Mouse (Mus musculus) CH12.LX (cell line): ENCODE data around the gene Ddx47. TPM values are rescaled to one million over a fixed set of nuclear protein-coding genes. Genes with fewer than 3 reads are reported as not detected.

Source experiments
- DNase-seq: peaks from one replicate; pipeline ENCODE4 v3.0.0-alpha.2; 2013; ENCODE audit errors: extremely low read depth
- H3K27ac ChIP-seq: 2 replicates; pipeline ENCODE4 v1.5.1; 2012; ENCODE audit warnings: low read depth, mild to moderate bottlenecking, control low read depth, moderate library complexity; ENCODE audit not compliant: insufficient read depth
- H3K27me3 ChIP-seq: replicated peaks from 2 replicates; pipeline ENCODE3; 2012; ENCODE audit warnings: inconsistent platforms
- H3K36me3 ChIP-seq, 2 experiments: replicated peaks in 1 of 2; 2 replicates each; pipeline versions ENCODE3 to v1.6.1; 2012; ENCODE audit warnings: inconsistent platforms in 1 of 2, low read length in 1 of 2, mild to moderate bottlenecking in 1 of 2, mixed read lengths in 1 of 2, moderate library complexity in 1 of 2; ENCODE audit not compliant: control insufficient read depth in 1 of 2, insufficient read depth in 1 of 2
- H3K4me1 ChIP-seq, 2 experiments: 2 replicates each; pipeline ENCODE4 v1.6.1; 2012; ENCODE audit warnings: inconsistent platforms in 1 of 2, moderate library complexity in 1 of 2; ENCODE audit not compliant: insufficient read depth in 2 of 2, control insufficient read depth in 1 of 2
- H3K4me2 ChIP-seq: 2 replicates; pipeline ENCODE4 v1.6.1; 2012; ENCODE audit warnings: low read depth, mild to moderate bottlenecking, control low read depth; ENCODE audit not compliant: poor library complexity, insufficient read depth, severe bottlenecking
- H3K4me3 ChIP-seq, 3 experiments: fragments of 150-350 bp in 1 of 3; sonication (generic) in 1 of 3; replicated peaks in 1 of 3; 2 replicates each; pipeline versions ENCODE3 to v1.5.1; 2011 to 2012; ENCODE audit warnings: low read depth in 2 of 3, low read length in 2 of 3, mild to moderate bottlenecking in 2 of 3, moderate library complexity in 2 of 3, control low read depth in 1 of 3, improper control_type of control experiment in 1 of 3, inconsistent platforms in 1 of 3, mixed read lengths in 1 of 3; ENCODE audit not compliant: poor library complexity in 1 of 3
- H3K79me2 ChIP-seq: replicated peaks from 2 replicates; pipeline ENCODE4 v1.6.1; 2012; ENCODE audit warnings: mild to moderate bottlenecking, moderate library complexity; ENCODE audit not compliant: control insufficient read depth, poor library complexity, insufficient read depth, severe bottlenecking; ENCODE audit errors: extremely low read depth
- H3K9ac ChIP-seq: 2 replicates; pipeline ENCODE4 v1.6.1; 2012; ENCODE audit warnings: low read depth, mild to moderate bottlenecking, control low read depth, moderate library complexity; ENCODE audit not compliant: insufficient read depth
- H3K9me3 ChIP-seq: replicated peaks from 2 replicates; pipeline ENCODE3; 2012; ENCODE audit warnings: low read length, inconsistent platforms, mixed read lengths
- CHD1 ChIP-seq: IDR thresholded peaks from 2 replicates; pipeline ENCODE4 v1.6.1; 2012; ENCODE audit warnings: low read depth, low read length, improper control_type of control experiment, inconsistent platforms
- CTCF ChIP-seq, 2 experiments: IDR thresholded peaks in 1 of 2; conservative IDR thresholded peaks in 1 of 2; 2 replicates each; pipeline ENCODE4 v1.5.1; 2011 to 2012; ENCODE audit warnings: low read depth in 2 of 2, low read length in 2 of 2, improper control_type of control experiment in 1 of 2, inconsistent platforms in 1 of 2, mild to moderate bottlenecking in 1 of 2, moderate library complexity in 1 of 2
- ELF1 ChIP-seq: IDR thresholded peaks from 2 replicates; pipeline ENCODE4 v1.6.1; 2014; ENCODE audit warnings: low read depth, mild to moderate bottlenecking, inconsistent platforms, low read length, improper control_type of control experiment
- GABPA ChIP-seq: IDR thresholded peaks from 2 replicates; pipeline ENCODE4 v1.6.1; 2012; ENCODE audit warnings: low read depth, low read length, improper control_type of control experiment, inconsistent platforms; ENCODE audit not compliant: insufficient replicate concordance
- HCFC1 ChIP-seq: IDR thresholded peaks from 2 replicates; pipeline ENCODE4 v1.6.1; 2012; ENCODE audit warnings: low read depth, mild to moderate bottlenecking, inconsistent platforms, low read length, improper control_type of control experiment
- IRF4 ChIP-seq: IDR thresholded peaks from 2 replicates; pipeline ENCODE4 v1.6.1; 2014; ENCODE audit warnings: low read depth, mild to moderate bottlenecking, inconsistent platforms, low read length, improper control_type of control experiment
- JUN ChIP-seq: IDR thresholded peaks from 2 replicates; pipeline ENCODE4 v1.6.1; 2011; ENCODE audit warnings: low read depth, mild to moderate bottlenecking, low read length, improper control_type of control experiment, moderate library complexity; ENCODE audit not compliant: insufficient read depth
- KAT2A ChIP-seq: IDR thresholded peaks from 2 replicates; pipeline ENCODE4 v1.6.1; 2012; ENCODE audit warnings: low read length, improper control_type of control experiment, inconsistent platforms; ENCODE audit not compliant: insufficient replicate concordance
- MAX ChIP-seq: IDR thresholded peaks from 2 replicates; pipeline ENCODE4 v1.6.1; 2011; ENCODE audit warnings: low read length, improper control_type of control experiment
- MAZ ChIP-seq: IDR thresholded peaks from 2 replicates; pipeline ENCODE4 v1.6.1; 2012; ENCODE audit warnings: low read depth, mild to moderate bottlenecking, inconsistent platforms, low read length, improper control_type of control experiment, moderate library complexity
- MEF2A ChIP-seq: IDR thresholded peaks from 2 replicates; pipeline ENCODE4 v1.6.1; 2014; ENCODE audit warnings: low read depth, mild to moderate bottlenecking, inconsistent platforms, low read length, improper control_type of control experiment, borderline replicate concordance
- MXI1 ChIP-seq: IDR thresholded peaks from 2 replicates; pipeline ENCODE4 v1.6.1; 2011; ENCODE audit warnings: mild to moderate bottlenecking, low read depth, low read length, improper control_type of control experiment
- NELFE ChIP-seq: IDR thresholded peaks from 2 replicates; pipeline ENCODE4 v1.6.1; 2011; ENCODE audit warnings: low read depth, low read length, improper control_type of control experiment
- NRF1 ChIP-seq: IDR thresholded peaks from 2 replicates; pipeline ENCODE4 v1.6.1; 2014; ENCODE audit warnings: low read depth, mild to moderate bottlenecking, inconsistent platforms, low read length, improper control_type of control experiment, moderate library complexity
- PAX5 ChIP-seq: IDR thresholded peaks from 2 replicates; pipeline ENCODE4 v1.6.1; 2012; ENCODE audit warnings: low read length, inconsistent platforms, mixed read lengths
- POLR2A ChIP-seq: IDR thresholded peaks from 2 replicates; pipeline ENCODE4 v1.6.1; 2011; ENCODE audit warnings: low read depth, mild to moderate bottlenecking, improper control_type of control experiment, low read length
- RAD21 ChIP-seq: IDR thresholded peaks from 2 replicates; pipeline ENCODE4 v1.6.1; 2011; ENCODE audit warnings: low read depth, mild to moderate bottlenecking, low read length, improper control_type of control experiment, moderate library complexity
- SMC3 ChIP-seq: IDR thresholded peaks from 2 replicates; pipeline ENCODE4 v1.6.1; 2011; ENCODE audit warnings: low read depth, low read length, improper control_type of control experiment
- TBP ChIP-seq: conservative IDR thresholded peaks from 2 replicates; pipeline ENCODE4 v1.6.1; 2011; ENCODE audit warnings: low read depth, low read length, improper control_type of control experiment
- TCF12 ChIP-seq: IDR thresholded peaks from 2 replicates; pipeline ENCODE4 v1.6.1; 2014; ENCODE audit warnings: low read depth, mild to moderate bottlenecking, inconsistent platforms, low read length, improper control_type of control experiment
- UBTF ChIP-seq: IDR thresholded peaks from 2 replicates; pipeline ENCODE4 v1.6.1; 2012; ENCODE audit warnings: low read depth, mild to moderate bottlenecking, inconsistent platforms, low read length, improper control_type of control experiment, moderate library complexity
- USF1 ChIP-seq: IDR thresholded peaks from 2 replicates; pipeline ENCODE4 v1.6.1; 2014; ENCODE audit warnings: low read depth, mild to moderate bottlenecking, inconsistent platforms, low read length, improper control_type of control experiment
- USF2 ChIP-seq: conservative IDR thresholded peaks from 2 replicates; pipeline ENCODE4 v1.6.1; 2011; ENCODE audit warnings: low read depth, low read length, improper control_type of control experiment
- ZC3H11A ChIP-seq: IDR thresholded peaks from 2 replicates; pipeline ENCODE4 v1.6.1; 2012; ENCODE audit warnings: low read depth, mild to moderate bottlenecking, inconsistent platforms, low read length, improper control_type of control experiment
- dilution Hi-C: fragments of 300-500 bp; cut with MboI; formaldehyde crosslinking; loops from 2 replicates; pipeline ENCODE4 v1.14.3; 2020; ENCODE audit warnings: low sequenced_read_pairs; ENCODE audit not compliant: extremely low pct_unique_long_range_greater_than_20kb, extremely low pct_ligation_motif_present
- in situ Hi-C: fragments of 300-500 bp; cut with MboI; formaldehyde crosslinking; loops from 3 replicates; pipeline ENCODE4 v1.14.3; 2019; ENCODE audit warnings: low sequenced_read_pairs, low pct_ligation_motif_present, low pct_unique_long_range_greater_than_20kb, mixed read lengths
- polyA plus RNA-seq: library from polyadenylated mRNA; unstranded; fragments of >175 nt; gene quantifications from 2 replicates; pipeline ENCODE4 v1.2.1, GENCODE M21; 2012; ENCODE audit warnings: low read depth; ENCODE audit not compliant: insufficient read length
- total RNA-seq, 2 experiments: library from RNA; depleted of rRNA; stranded (reverse); fragments of 300-350 nt in 1 of 2; fragments of >200 nt in 1 of 2; gene quantifications; 2 replicates each; pipeline ENCODE4 v1.2.3; 2012 to 2014

Ddx47 gene
- total RNA-seq (2012; rRNA removed) (82.6 and 91.9 TPM in 2 replicates), total RNA-seq (2014; rRNA removed) (57.8 and 61.4 TPM in 2 replicates), polyA plus RNA-seq (110 and 132 TPM in 2 replicates)

DNA sequence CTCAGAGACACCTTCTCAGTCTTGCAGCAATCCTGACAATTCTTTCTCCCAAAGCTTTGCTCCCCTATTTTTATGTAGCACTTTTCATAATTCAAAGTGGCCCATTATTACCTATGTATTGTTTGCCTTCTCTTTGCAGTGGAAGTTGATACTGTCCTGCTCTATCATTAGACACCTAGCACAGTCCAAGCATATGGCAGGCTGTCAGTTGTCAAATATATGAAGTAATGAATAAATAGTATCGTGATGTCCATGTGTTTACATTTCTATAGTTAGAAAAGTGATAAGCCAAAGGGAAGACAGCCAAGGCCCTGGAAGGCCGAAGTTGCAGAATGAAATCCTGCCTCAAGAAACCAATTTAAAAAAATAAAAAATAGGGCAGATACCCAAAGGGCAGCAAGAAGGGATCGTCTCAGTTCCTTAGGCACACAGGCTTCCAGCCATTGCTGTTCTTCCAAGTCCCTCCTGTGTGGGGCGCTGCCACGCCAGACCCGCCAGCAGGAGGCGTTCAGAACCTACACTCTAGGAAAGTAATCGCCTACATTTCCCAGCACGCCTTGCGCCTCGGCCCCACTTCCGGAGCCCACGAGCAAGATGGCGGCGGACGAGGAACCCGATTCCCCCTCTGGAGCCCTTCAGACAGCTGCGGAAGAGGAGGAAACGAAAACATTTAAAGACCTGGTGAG lies at the start of gene Ddx47:
TSS of gene Ddx47 (plus strand) at position 565 of the 686 bp plus-strand sequence.
- Histone ChIP-seq H3K27me3 (no peaks in the 10 kb centered on the region), H3K9me3 (no peaks in the 10 kb centered on the region), H3K4me1 (peaks cover 2 to 26% of the 10 kb centered on the region in 2 experiments; a peak in 3 of 4 replicates)
- peak; percentile 95 for DNase-seq
- TF ChIP-seq ELF1 (peak; percentile 95), POLR2A (peak; percentile 76), MXI1 (peak; percentile 66; the same call in 1 of the 2 replicates), USF2 (no peak; the same call in 1 of the 2 replicates), CTCF (conservative IDR thresholded peaks at IDR 0.05 in 1 of 2, IDR thresholded peaks at IDR 0.05 in 1 of 2; ENCODE audit: low read depth in 2 of 2, low read length in 2 of 2) (peak; percentile 73 to 100), IRF4 (peak; percentile 55; the same call in 1 of the 2 replicates), MEF2A (peak; percentile 52), NRF1 (peak; percentile 56), NELFE (peak; percentile 91), ZC3H11A (no peak), USF1 (no peak), MAX (0 out of 2 replicates have a peak, but pooled peaks have one; percentile 30), PAX5 (no peak), KAT2A (peak; percentile 94; the same call in 1 of the 2 replicates), TBP (peak; percentile 79), GABPA (peak; percentile 56; the same call in 1 of the 2 replicates), JUN (no peak), MAZ (no peak), SMC3 (peak; percentile 57), CHD1 (no peak), HCFC1 (peak; percentile 99), RAD21 (peak; percentile 44), TCF12 (peak; percentile 91), UBTF (no peak)
- TF ChIP-seq, all 38 proteins: peak for 16
- peaks cover 23 to 29% of the 10 kb centered on the region in 2 experiments for H3K36me3 ChIP-seq
- H3K4me2 ChIP-seq, result peak within 1 kb of the TSS; percentile 87
- in situ Hi-C loops, result no loop called here
- peaks cover 15% of the 10 kb centered on the region for H3K79me2 ChIP-seq
- H3K9ac ChIP-seq, result peak within 1 kb of the TSS; percentile 97
- dilution Hi-C loops, result no loop called here
- peak within 1 kb of the TSS; percentile 60 to 100 (median 88) for H3K4me3 ChIP-seq
- H3K27ac ChIP-seq, result no peak within 1 kb of the TSS
